Mouse (Mus musculus) liver, adult 2 months (tissue): Measurements from ENCODE around the gene Orc2.

Experiments
- CTCF ChIP-seq: fragments of 200-500 bp; IDR thresholded peaks from 2 replicates; pipeline ENCODE4 v1.5.1; 2011; ENCODE audit warnings: low read depth, low read length, control low read depth
- POLR2A ChIP-seq: fragments of 200-500 bp; IDR thresholded peaks from 2 replicates; pipeline ENCODE4 v1.6.1; 2011; ENCODE audit warnings: low read length, control low read depth; ENCODE audit not compliant: insufficient read depth; ENCODE audit errors: extremely low read depth

DNA sequence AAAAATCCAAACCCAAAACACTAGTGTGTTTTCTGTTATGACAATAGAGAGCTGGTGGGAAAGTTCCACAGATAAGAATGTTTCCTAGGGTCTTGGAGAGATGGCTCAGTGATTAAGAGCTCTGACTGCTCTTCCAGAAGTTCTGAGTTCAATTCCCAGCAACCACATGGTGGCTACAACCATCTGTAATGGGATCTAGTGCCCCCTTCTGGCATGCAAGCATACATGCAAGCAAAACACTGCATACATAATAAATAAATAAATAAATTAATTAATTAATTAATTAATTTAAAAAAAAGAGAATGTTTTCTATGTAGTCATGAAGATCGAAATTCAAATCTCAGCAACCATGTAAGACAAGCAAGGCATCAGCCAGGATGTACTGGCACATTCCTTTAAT, 6.2 kb downstream of the Orc2 start:
- no peak for TF ChIP-seq POLR2A
- TF ChIP-seq CTCF = no peak
